Mouse (Mus musculus) bone marrow macrophage, adult 2 months (primary cell): ENCODE results near the gene Ndufs4.

ENCODE experiments used
- CTCF ChIP-seq: IDR thresholded peaks from 2 replicates; pipeline ENCODE4 v1.5.1; 2012; ENCODE audit warnings: low read depth, mild to moderate bottlenecking, low read length, moderate library complexity
- POLR2A ChIP-seq: IDR thresholded peaks from 2 replicates; pipeline ENCODE4 v1.6.1; 2012; ENCODE audit warnings: mild to moderate bottlenecking, low read depth, low read length, borderline replicate concordance

DNA sequence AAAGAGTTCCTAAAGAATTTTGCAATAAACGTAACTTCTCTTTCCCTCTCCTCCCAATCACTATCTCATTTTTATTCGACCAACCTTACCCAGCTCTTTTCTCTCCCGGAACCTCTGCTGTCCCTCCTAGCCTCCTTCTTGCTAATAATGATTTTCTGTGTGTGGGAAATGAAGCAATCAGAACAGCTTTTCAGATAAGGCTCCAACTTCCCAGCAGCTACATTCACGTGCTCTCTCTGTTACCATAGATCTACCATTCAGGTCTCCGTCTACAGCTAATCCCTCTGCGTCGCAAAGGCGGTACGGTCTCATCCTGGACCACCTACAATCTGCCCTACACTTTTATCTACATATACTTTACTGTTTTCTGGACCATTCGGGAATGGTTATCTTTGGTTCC, 8.8 kb upstream of the Ndufs4 start:
- no peak for TF ChIP-seq CTCF
- no peak for TF ChIP-seq POLR2A
